ENCODE assay signal across 21 mouse cellular contexts in genomic region chr1:71940900-71941299, GRCm38 (mm10).
A peak's percentile ranks its signal among the peaks of the same experiment; 100 is the strongest.
DNase-seq lines count a peak whose midpoint lies in the region; ATAC-seq and TF ChIP-seq lines count a peak whose summit lies in the region.
"Had no signal": no experiment of that assay in that cellular context is flagged by ENCODE, and none has a peak within 500 bp of the region (broad histone marks: within the 10 kb centered on the region; RNA-seq: fewer than 3 reads in every experiment).

No protein-coding gene starts in this region.

- no peak overlapping the region for H3K4me2 ChIP-seq in hindbrain, embryonic 11.5 days (replicated peaks; ENCODE audit: low read depth, low read length)
- H3K4me2 ChIP-seq in hindbrain, embryonic 12.5 days (replicated peaks), result no peak overlapping the region
- no peak overlapping the region for H3K4me2 ChIP-seq in lung, postnatal 0 days (replicated peaks; ENCODE audit: low read depth, low read length)
- H3K4me2 ChIP-seq: heart, embryonic 11.5 days; limb, embryonic 12.5 days had no signal

- ATAC-seq in hindbrain, embryonic 11.5 days (ENCODE audit: low FRiP score), result no peak
- no peak for ATAC-seq in hindbrain, embryonic 12.5 days (ENCODE audit: low FRiP score)
- no peak for ATAC-seq in lung, postnatal 0 days
- ATAC-seq: forebrain, embryonic 14.5 days had no signal

- 30% methylated on average over 4 of the region's 4 CpGs for WGBS in hindbrain, embryonic 11.5 days
- 26% methylated on average over 4 of the region's 4 CpGs for WGBS in hindbrain, embryonic 12.5 days
- WGBS in lung, postnatal 0 days, result 25% methylated on average over 4 of the region's 4 CpGs

- H3K9me3 ChIP-seq in hindbrain, embryonic 11.5 days (ENCODE audit: control insufficient read depth, low read length), result no peaks in the 10 kb centered on the region
- H3K9me3 ChIP-seq in hindbrain, embryonic 12.5 days (replicated peaks), result no peaks in the 10 kb centered on the region
- no peaks in the 10 kb centered on the region for H3K9me3 ChIP-seq in lung, postnatal 0 days (ENCODE audit: low read length)
- H3K9me3 ChIP-seq: limb, embryonic 12.5 days had no signal

- H3K36me3 ChIP-seq in hindbrain, embryonic 11.5 days (ENCODE audit: control insufficient read depth, insufficient read depth, low read length), result no peaks in the 10 kb centered on the region
- H3K36me3 ChIP-seq in hindbrain, embryonic 12.5 days, result no peaks in the 10 kb centered on the region
- no peaks in the 10 kb centered on the region for H3K36me3 ChIP-seq in lung, postnatal 0 days (ENCODE audit: insufficient read depth, low read length)
- H3K36me3 ChIP-seq: limb, embryonic 12.5 days had no signal

- TF ChIP-seq EP300 in lung, postnatal 0 days (IDR thresholded peaks at IDR 0.05), result 0 out of 2 replicates have a peak, but pooled peaks have one; percentile 17

- no peak for TF ChIP-seq CTCF in lung, postnatal 0 days (IDR thresholded peaks at IDR 0.05)
- no peak for TF ChIP-seq CTCF in brain, embryonic 14.5 days (IDR thresholded peaks at IDR 0.05; ENCODE audit: borderline replicate concordance, extremely low read depth, insufficient read depth, insufficient read length)

- H3K27ac ChIP-seq in hindbrain, embryonic 11.5 days (ENCODE audit: low read depth, low read length), result no peak overlapping the region
- H3K27ac ChIP-seq in hindbrain, embryonic 12.5 days, result no peak overlapping the region
- H3K27ac ChIP-seq in lung, postnatal 0 days (ENCODE audit: low read length), result 0 out of 2 replicates have a peak overlapping the region, but pooled peaks have one; percentile 23
- H3K27ac ChIP-seq: limb, embryonic 12.5 days; liver, embryonic 14.5 days; macrophage had no signal

- no peak overlapping the region for H3K9ac ChIP-seq in hindbrain, embryonic 11.5 days (ENCODE audit: low read depth, low read length)
- no peak overlapping the region for H3K9ac ChIP-seq in hindbrain, embryonic 12.5 days
- no peak overlapping the region for H3K9ac ChIP-seq in lung, postnatal 0 days (replicated peaks; ENCODE audit: low read depth)
- H3K9ac ChIP-seq: limb, embryonic 12.5 days; liver, embryonic 14.5 days had no signal

- no peak for TF ChIP-seq POLR2A in brain, embryonic 14.5 days (IDR thresholded peaks at IDR 0.05; ENCODE audit: borderline replicate concordance, extremely low read depth, insufficient read depth, insufficient read length, poor library complexity, severe bottlenecking)

- no peaks in the 10 kb centered on the region for H3K4me1 ChIP-seq in hindbrain, embryonic 11.5 days (replicated peaks; ENCODE audit: control insufficient read depth, insufficient read depth, low read length)
- H3K4me1 ChIP-seq in hindbrain, embryonic 12.5 days, result no peaks in the 10 kb centered on the region
- peaks cover 5% of the 10 kb centered on the region; the same call in 1 of the 2 replicates for H3K4me1 ChIP-seq in lung, postnatal 0 days (ENCODE audit: insufficient read depth, low read depth, low read length)

- no peaks in the 10 kb centered on the region for H3K27me3 ChIP-seq in hindbrain, embryonic 11.5 days (ENCODE audit: control insufficient read depth, insufficient read depth, low read length)
- H3K27me3 ChIP-seq in hindbrain, embryonic 12.5 days, result no peaks in the 10 kb centered on the region
- no peaks in the 10 kb centered on the region for H3K27me3 ChIP-seq in lung, postnatal 0 days (replicated peaks; ENCODE audit: insufficient read depth, low read length)
- H3K27me3 ChIP-seq: limb, embryonic 12.5 days had no signal

- peak; percentile 22 for DNase-seq in adrenal gland, adult 2 months
- DNase-seq in adrenal gland, postnatal 4 days (ENCODE audit: low spot score in 2 of 2), result no peak
- peak; percentile 21 for DNase-seq in hindbrain, embryonic 11.5 days (ENCODE audit: low spot score)
- no peak for DNase-seq in lung, postnatal 0 days (ENCODE audit: low spot score)
- no peak for DNase-seq in lung, postnatal 14 days
- DNase-seq in brain, embryonic 14.5 days (ENCODE audit: low read depth), result peak; percentile 5
- DNase-seq in spleen, postnatal 10 days (ENCODE audit: low spot score in 2 of 2), result no peak
- DNase-seq: cerebellum, adult 11-12 months; cerebellum, postnatal 10 days; gastrocnemius, postnatal 10 days; kidney, adult 11 months; kidney, postnatal 4 days; retina, postnatal 1 day; right cerebral cortex, postnatal 25 days; spleen, adult 18-20 months had no signal

- H3K4me3 ChIP-seq in hindbrain, embryonic 11.5 days (ENCODE audit: low read depth, low read length), result no peak overlapping the region
- H3K4me3 ChIP-seq in hindbrain, embryonic 12.5 days, result no peak overlapping the region
- H3K4me3 ChIP-seq in lung, postnatal 0 days (ENCODE audit: low read depth, low read length), result no peak overlapping the region
- H3K4me3 ChIP-seq: limb, embryonic 12.5 days had no signal

Comparison
In these comparisons a context has a peak if more than half of its experiments do, and no peak if none do; other contexts are left out.
1. DNase-seq: peak in adrenal gland, adult 2 months (single experiment), hindbrain, embryonic 11.5 days (single experiment) and brain, embryonic 14.5 days (single experiment); none in adrenal gland, postnatal 4 days (0 of 2), lung, postnatal 0 days (single experiment), lung, postnatal 14 days (single experiment) and spleen, postnatal 10 days (0 of 2).